Comparison of ENCODE assay signal across 17 mouse cellular contexts in the genomic region with DNA sequence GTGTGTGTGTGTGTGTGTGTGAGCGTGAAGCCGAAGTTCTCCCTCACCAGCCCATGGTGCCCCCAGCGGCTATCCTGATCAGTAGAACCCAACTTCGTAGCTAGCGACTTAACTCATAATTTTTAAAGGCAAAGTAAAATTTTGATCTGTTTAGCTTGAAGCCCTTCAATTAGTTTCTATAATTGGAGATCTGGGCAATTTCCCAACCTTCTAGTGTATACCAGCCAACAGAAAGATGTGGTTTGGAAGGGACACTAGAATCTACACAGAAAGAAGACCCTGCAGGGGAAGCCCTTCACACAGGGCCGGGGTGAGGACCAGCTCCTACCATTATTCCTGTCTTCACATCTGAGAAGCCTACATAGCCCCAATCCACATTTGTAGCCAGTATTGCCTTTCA.
A peak's percentile ranks its signal among the peaks of the same experiment; 100 is the strongest.
DNase-seq lines count a peak whose midpoint lies in the region; ATAC-seq lines count a peak whose summit lies in the region.
"Had no signal": no experiment of that assay in that cellular context is flagged by ENCODE, and none has a peak within 500 bp of the region (broad histone marks: within the 10 kb centered on the region; RNA-seq: fewer than 3 reads in every experiment).

No protein-coding gene starts in this region.

- no peaks in the 10 kb centered on the region for H3K27me3 ChIP-seq in heart, embryonic 13.5 days (replicated peaks)
- H3K27me3 ChIP-seq in lung, embryonic 16.5 days (ENCODE audit: control insufficient read depth, insufficient read depth, low read depth, low read length), result no peaks in the 10 kb centered on the region
- no peaks in the 10 kb centered on the region for H3K27me3 ChIP-seq in intestine, embryonic 16.5 days (replicated peaks; ENCODE audit: control insufficient read depth, insufficient read depth, low read length)
- H3K27me3 ChIP-seq: forebrain, embryonic 13.5 days; liver, embryonic 13.5 days; neural tube, embryonic 13.5 days had no signal

- H3K4me2 ChIP-seq in heart, embryonic 13.5 days, result no peak overlapping the region
- no peak overlapping the region for H3K4me2 ChIP-seq in lung, embryonic 16.5 days (ENCODE audit: low read depth, low read length)
- 0 out of 2 replicates have a peak overlapping the region, but pooled peaks have one; percentile 32 for H3K4me2 ChIP-seq in intestine, embryonic 16.5 days (ENCODE audit: low read depth, low read length)
- H3K4me2 ChIP-seq: forebrain, embryonic 13.5 days; liver, embryonic 13.5 days; midbrain, embryonic 11.5 days; neural tube, embryonic 13.5 days had no signal

- peaks cover 40% of the 10 kb centered on the region for H3K4me1 ChIP-seq in heart, embryonic 13.5 days
- peaks cover 28% of the 10 kb centered on the region for H3K4me1 ChIP-seq in lung, embryonic 16.5 days (replicated peaks; ENCODE audit: control insufficient read depth, insufficient read depth, low read length)
- peaks cover 6% of the 10 kb centered on the region for H3K4me1 ChIP-seq in intestine, embryonic 16.5 days (ENCODE audit: control insufficient read depth, insufficient read depth, low read length)

- peaks cover 9% of the 10 kb centered on the region; the same call in 1 of the 2 replicates for H3K36me3 ChIP-seq in heart, embryonic 13.5 days
- no peaks in the 10 kb centered on the region for H3K36me3 ChIP-seq in lung, embryonic 16.5 days (ENCODE audit: control insufficient read depth, insufficient read depth, low read length)
- no peaks in the 10 kb centered on the region for H3K36me3 ChIP-seq in intestine, embryonic 16.5 days (ENCODE audit: control insufficient read depth, insufficient read depth, low read length)
- H3K36me3 ChIP-seq: liver, embryonic 13.5 days; neural tube, embryonic 13.5 days had no signal

- ATAC-seq in heart, embryonic 13.5 days (ENCODE audit: extremely low read depth, insufficient number of reproducible peaks, low FRiP score, low TSS enrichment), result no peak
- peak; percentile 21; the same call in 1 of the 2 replicates for ATAC-seq in lung, embryonic 16.5 days (ENCODE audit: low read depth)
- ATAC-seq in intestine, embryonic 16.5 days, result no peak
- ATAC-seq: forebrain, embryonic 13.5 days had no signal

- no peaks in the 10 kb centered on the region for H3K9me3 ChIP-seq in heart, embryonic 13.5 days
- H3K9me3 ChIP-seq in lung, embryonic 16.5 days (ENCODE audit: control insufficient read depth, low read length), result no peaks in the 10 kb centered on the region
- no peaks in the 10 kb centered on the region for H3K9me3 ChIP-seq in intestine, embryonic 16.5 days (ENCODE audit: control insufficient read depth, low read length)
- H3K9me3 ChIP-seq: forebrain, embryonic 13.5 days; liver, embryonic 13.5 days; neural tube, embryonic 13.5 days had no signal

- no peak overlapping the region for H3K9ac ChIP-seq in heart, embryonic 13.5 days
- no peak overlapping the region for H3K9ac ChIP-seq in lung, embryonic 16.5 days (ENCODE audit: low read length)
- no peak overlapping the region for H3K9ac ChIP-seq in intestine, embryonic 16.5 days (ENCODE audit: low read depth, low read length)
- H3K9ac ChIP-seq: forebrain, embryonic 13.5 days; liver, embryonic 13.5 days; neural tube, embryonic 13.5 days had no signal

- no peak overlapping the region for H3K4me3 ChIP-seq in heart, embryonic 13.5 days
- no peak overlapping the region for H3K4me3 ChIP-seq in lung, embryonic 16.5 days (ENCODE audit: low read length)
- no peak overlapping the region for H3K4me3 ChIP-seq in intestine, embryonic 16.5 days (ENCODE audit: low read length)
- H3K4me3 ChIP-seq: forebrain, embryonic 13.5 days; liver, embryonic 13.5 days; neural tube, embryonic 13.5 days had no signal

- DNase-seq in heart, adult 8-10 months (ENCODE audit: low spot score), result no peak
- no peak for DNase-seq in lung, postnatal 14 days
- no peak for DNase-seq in cerebellum, adult 9-10 months
- no peak for DNase-seq in retina, postnatal 1 day
- DNase-seq: adrenal gland, postnatal 36 days; cerebellum, adult 9-11 months; left cerebral cortex, postnatal 4 days; liver, embryonic 13.5 days; right cerebral cortex, postnatal 25 days; thymus, postnatal 4 days had no signal

- WGBS in heart, embryonic 13.5 days, result 86% methylated on average over 6 of the region's 6 CpGs
- WGBS in lung, embryonic 16.5 days, result 70% methylated on average over 6 of the region's 6 CpGs
- 86% methylated on average over 6 of the region's 6 CpGs for WGBS in intestine, embryonic 16.5 days

- peak overlapping the region; percentile 84 for H3K27ac ChIP-seq in heart, embryonic 13.5 days (replicated peaks)
- peak overlapping the region; percentile 70; the same call in 1 of the 2 replicates for H3K27ac ChIP-seq in lung, embryonic 16.5 days (ENCODE audit: low read length)
- no peak overlapping the region for H3K27ac ChIP-seq in intestine, embryonic 16.5 days (ENCODE audit: low read length)
- H3K27ac ChIP-seq: forebrain, embryonic 13.5 days; liver, embryonic 13.5 days; macrophage; neural tube, embryonic 13.5 days had no signal
